Mouse (Mus musculus): ENCODE measurements around the gene Frmd4a. TPM values are rescaled to one million over a fixed set of nuclear protein-coding genes. Genes with fewer than 3 reads are reported as not detected.
A peak's percentile ranks its signal among the peaks of the same experiment; 100 is the strongest.

Frmd4a gene
- polyA plus RNA-seq, 1 experiment from 2014 or later, result 13.7 TPM

GRCm38 (mm10) chr2:4542629-4543416, 525.3 kb downstream of the Frmd4a start:
- 60% methylated on average over 11 of the region's 11 CpGs for WGBS

GRCm38 (mm10) chr2:4543417-4543775, 525.9 kb downstream of the Frmd4a start:
- no peaks in the 10 kb centered on the region for H3K9me3 ChIP-seq (ENCODE audit: control insufficient read depth, low read length)
- no peak overlapping the region for H3K4me3 ChIP-seq (ENCODE audit: low read length)
- H3K4me2 ChIP-seq (ENCODE audit: low read depth, low read length), result no peak overlapping the region
- peaks cover 9% of the 10 kb centered on the region for H3K4me1 ChIP-seq (ENCODE audit: control insufficient read depth, insufficient read depth, low read length)
- no peak for ATAC-seq
- 31% methylated on average over 1 of the region's 1 CpGs for WGBS
- no peaks in the 10 kb centered on the region for H3K36me3 ChIP-seq (ENCODE audit: control insufficient read depth, insufficient read depth, low read length)
- H3K9ac ChIP-seq (ENCODE audit: low read depth, low read length), result no peak overlapping the region
- H3K27ac ChIP-seq (ENCODE audit: low read length), result no peak overlapping the region
- H3K27me3 ChIP-seq (replicated peaks; ENCODE audit: control insufficient read depth, insufficient read depth, low read length), result no peaks in the 10 kb centered on the region

More at GRCm38 (mm10) chr2:4542629-4543416, 525.3 kb downstream of the Frmd4a start:
- no peak overlapping the region for H3K4me3 ChIP-seq (ENCODE audit: low read length)
- peak; percentile 36; the same call in 1 of the 2 replicates for ATAC-seq
- H3K27ac ChIP-seq (ENCODE audit: low read length), result no peak overlapping the region
- H3K36me3 ChIP-seq (ENCODE audit: control insufficient read depth, insufficient read depth, low read length), result no peaks in the 10 kb centered on the region
- no peak overlapping the region for H3K4me2 ChIP-seq (ENCODE audit: low read depth, low read length)
- H3K27me3 ChIP-seq (replicated peaks; ENCODE audit: control insufficient read depth, insufficient read depth, low read length), result no peaks in the 10 kb centered on the region
- no peak overlapping the region for H3K9ac ChIP-seq (ENCODE audit: low read depth, low read length)
- H3K4me1 ChIP-seq (ENCODE audit: control insufficient read depth, insufficient read depth, low read length), result peaks cover 9% of the 10 kb centered on the region
- H3K9me3 ChIP-seq (ENCODE audit: control insufficient read depth, low read length), result no peaks in the 10 kb centered on the region

GRCm38 (mm10) chr2:4544360-4544759, 526.8 kb downstream of the Frmd4a start:
- Histone ChIP-seq H3K9me3 (ENCODE audit: control insufficient read depth, low read length) (no peaks in the 10 kb centered on the region), H3K4me1 (ENCODE audit: control insufficient read depth, insufficient read depth, low read length) (peaks cover 9% of the 10 kb centered on the region), H3K27ac (ENCODE audit: low read length) (no peak overlapping the region), H3K4me2 (ENCODE audit: low read depth, low read length) (no peak overlapping the region), H3K9ac (ENCODE audit: low read depth, low read length) (no peak overlapping the region), H3K4me3 (ENCODE audit: low read length) (no peak overlapping the region), H3K36me3 (ENCODE audit: control insufficient read depth, insufficient read depth, low read length) (no peaks in the 10 kb centered on the region), H3K27me3 (replicated peaks; ENCODE audit: control insufficient read depth, insufficient read depth, low read length) (no peaks in the 10 kb centered on the region)
- WGBS, result 76% methylated on average over 5 of the region's 5 CpGs
- no peak for ATAC-seq

GRCm38 (mm10) chr2:4545261-4545660, 527.7 kb downstream of the Frmd4a start:
- Histone ChIP-seq H3K36me3 (ENCODE audit: control insufficient read depth, insufficient read depth, low read length) (no peaks in the 10 kb centered on the region), H3K4me3 (ENCODE audit: low read length) (no peak overlapping the region), H3K27ac (ENCODE audit: low read length) (no peak overlapping the region), H3K4me2 (ENCODE audit: low read depth, low read length) (no peak overlapping the region), H3K4me1 (ENCODE audit: control insufficient read depth, insufficient read depth, low read length) (peaks cover 9% of the 10 kb centered on the region), H3K27me3 (replicated peaks; ENCODE audit: control insufficient read depth, insufficient read depth, low read length) (no peaks in the 10 kb centered on the region), H3K9me3 (ENCODE audit: control insufficient read depth, low read length) (no peaks in the 10 kb centered on the region), H3K9ac (ENCODE audit: low read depth, low read length) (no peak overlapping the region)
- 93% methylated on average over 6 of the region's 6 CpGs for WGBS
- no peak for ATAC-seq

- no peaks in the 10 kb centered on the region for H3K36me3 ChIP-seq (ENCODE audit: control insufficient read depth, insufficient read depth, low read length)
- WGBS, result 72% methylated on average over 5 of the region's 5 CpGs
- no peak overlapping the region for H3K4me2 ChIP-seq (ENCODE audit: low read depth, low read length)
- H3K27ac ChIP-seq (ENCODE audit: low read length), result no peak overlapping the region
- no peaks in the 10 kb centered on the region for H3K27me3 ChIP-seq (replicated peaks; ENCODE audit: control insufficient read depth, insufficient read depth, low read length)
- no peaks in the 10 kb centered on the region for H3K9me3 ChIP-seq (ENCODE audit: control insufficient read depth, low read length)
- ATAC-seq, result peak; percentile 81
- no peak overlapping the region for H3K4me3 ChIP-seq (ENCODE audit: low read length)
- H3K4me1 ChIP-seq (ENCODE audit: control insufficient read depth, insufficient read depth, low read length), result peaks cover 5% of the 10 kb centered on the region; the same call in 1 of the 2 replicates
- no peak overlapping the region for H3K9ac ChIP-seq (ENCODE audit: low read depth, low read length)
Observed at GRCm38 (mm10) chr2:4547003-4547662, 529.6 kb downstream of the Frmd4a start.

GRCm38 (mm10) chr2:4549271-4549670, 531.8 kb downstream of the Frmd4a start:
- H3K4me2 ChIP-seq (ENCODE audit: low read depth, low read length), result no peak overlapping the region
- H3K9ac ChIP-seq (ENCODE audit: low read depth, low read length), result no peak overlapping the region
- no peaks in the 10 kb centered on the region for H3K9me3 ChIP-seq (ENCODE audit: control insufficient read depth, low read length)

GRCm38 (mm10) chr2:4550017-4550763, 532.7 kb downstream of the Frmd4a start:
- Histone ChIP-seq H3K4me2 (ENCODE audit: low read depth, low read length) (no peak overlapping the region), H3K36me3 (ENCODE audit: control insufficient read depth, insufficient read depth, low read length) (no peaks in the 10 kb centered on the region), H3K4me1 (ENCODE audit: control insufficient read depth, insufficient read depth, low read length) (peaks cover 5% of the 10 kb centered on the region; the same call in 1 of the 2 replicates), H3K4me3 (ENCODE audit: low read length) (no peak overlapping the region), H3K9me3 (ENCODE audit: control insufficient read depth, low read length) (no peaks in the 10 kb centered on the region), H3K9ac (ENCODE audit: low read depth, low read length) (no peak overlapping the region), H3K27ac (ENCODE audit: low read length) (no peak overlapping the region), H3K27me3 (replicated peaks; ENCODE audit: control insufficient read depth, insufficient read depth, low read length) (no peaks in the 10 kb centered on the region)
- no peak for ATAC-seq
- 81% methylated on average over 10 of the region's 10 CpGs for WGBS

More at GRCm38 (mm10) chr2:4549271-4549670, 531.8 kb downstream of the Frmd4a start:
- Histone ChIP-seq H3K4me1 (ENCODE audit: control insufficient read depth, insufficient read depth, low read length) (peaks cover 5% of the 10 kb centered on the region; the same call in 1 of the 2 replicates), H3K4me3 (ENCODE audit: low read length) (no peak overlapping the region), H3K36me3 (ENCODE audit: control insufficient read depth, insufficient read depth, low read length) (no peaks in the 10 kb centered on the region), H3K27me3 (replicated peaks; ENCODE audit: control insufficient read depth, insufficient read depth, low read length) (no peaks in the 10 kb centered on the region), H3K27ac (ENCODE audit: low read length) (no peak overlapping the region)
- 89% methylated on average over 14 of the region's 14 CpGs for WGBS
- ATAC-seq, result no peak

GRCm38 (mm10) chr2:4551438-4551837, 533.9 kb downstream of the Frmd4a start:
- 40% methylated on average over 2 of the region's 2 CpGs for WGBS
- H3K36me3 ChIP-seq (ENCODE audit: control insufficient read depth, insufficient read depth, low read length), result no peaks in the 10 kb centered on the region
- no peaks in the 10 kb centered on the region for H3K27me3 ChIP-seq (replicated peaks; ENCODE audit: control insufficient read depth, insufficient read depth, low read length)
- no peak overlapping the region for H3K9ac ChIP-seq (ENCODE audit: low read depth, low read length)
- no peak overlapping the region for H3K4me3 ChIP-seq (ENCODE audit: low read length)
- H3K4me2 ChIP-seq (ENCODE audit: low read depth, low read length), result no peak overlapping the region
- H3K9me3 ChIP-seq (ENCODE audit: control insufficient read depth, low read length), result no peaks in the 10 kb centered on the region
- H3K4me1 ChIP-seq (ENCODE audit: control insufficient read depth, insufficient read depth, low read length), result peaks cover 14% of the 10 kb centered on the region
- no peak for ATAC-seq
- 0 out of 2 replicates have a peak overlapping the region, but pooled peaks have one; percentile 1 for H3K27ac ChIP-seq (ENCODE audit: low read length)

- WGBS, result 73% methylated on average over 2 of the region's 2 CpGs
- Histone ChIP-seq H3K4me3 (ENCODE audit: low read length) (no peak overlapping the region), H3K4me1 (ENCODE audit: control insufficient read depth, insufficient read depth, low read length) (peaks cover 17% of the 10 kb centered on the region), H3K9ac (ENCODE audit: low read depth, low read length) (no peak overlapping the region), H3K27ac (ENCODE audit: low read length) (0 out of 2 replicates have a peak overlapping the region, but pooled peaks have one; percentile 1), H3K36me3 (ENCODE audit: control insufficient read depth, insufficient read depth, low read length) (no peaks in the 10 kb centered on the region), H3K27me3 (replicated peaks; ENCODE audit: control insufficient read depth, insufficient read depth, low read length) (no peaks in the 10 kb centered on the region), H3K4me2 (ENCODE audit: low read depth, low read length) (no peak overlapping the region), H3K9me3 (ENCODE audit: control insufficient read depth, low read length) (no peaks in the 10 kb centered on the region)
- no peak for ATAC-seq
Observed at GRCm38 (mm10) chr2:4551866-4552265, 534.3 kb downstream of the Frmd4a start.

Measured in intestine, embryonic 16.5 days (tissue).